Mouse (Mus musculus): Measurements from ENCODE around the gene Utrn. TPM values are rescaled to one million over a fixed set of nuclear protein-coding genes. Genes with fewer than 3 reads are reported as not detected.

Utrn gene
- total RNA-seq, 1 experiment from 2014 or later, result 84.1 TPM

DNA sequence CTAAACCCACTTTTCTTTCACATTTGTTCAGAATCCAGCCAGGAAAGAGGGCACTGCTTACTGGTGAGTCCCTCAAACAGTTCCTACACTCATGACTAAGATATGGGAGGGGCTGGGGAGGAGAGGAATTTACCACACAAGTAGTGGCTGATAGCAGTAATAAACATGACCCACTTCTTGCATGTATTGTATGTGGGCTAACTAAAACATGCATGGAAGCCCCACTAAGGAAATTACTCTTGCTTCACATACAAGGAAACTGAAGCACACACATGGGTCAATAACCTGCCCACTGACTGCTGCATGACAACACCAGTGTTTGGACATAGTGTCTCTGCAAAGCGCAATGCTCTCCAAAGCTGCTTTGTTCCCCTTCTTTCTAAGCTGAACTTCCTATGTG is 333.9 kb downstream of the Utrn start:
- no peak for ATAC-seq (ENCODE audit: extremely low read depth, insufficient number of reproducible peaks, low FRiP score, poor library complexity, severe bottlenecking)

DNA sequence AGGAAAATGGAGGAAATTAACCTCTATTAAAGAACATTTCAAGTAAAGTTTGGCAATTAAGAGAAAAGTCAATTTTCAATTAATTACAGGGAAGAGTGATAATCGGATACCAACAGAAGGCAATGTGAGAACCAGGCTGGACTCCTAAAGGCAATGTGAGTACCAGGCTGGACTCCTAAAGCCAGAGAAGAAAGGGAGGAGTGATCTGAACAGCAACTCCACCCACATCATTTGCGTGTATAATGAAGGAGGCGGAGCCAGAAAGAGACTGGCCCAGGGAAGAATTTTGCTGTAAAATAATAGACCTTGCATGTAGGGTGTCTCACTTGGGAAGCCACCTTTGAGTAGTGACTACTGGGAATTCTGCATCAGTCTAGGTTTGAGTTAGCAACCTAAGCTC is 334.4 kb downstream of the Utrn start:
- ATAC-seq (ENCODE audit: extremely low read depth, insufficient number of reproducible peaks, low FRiP score, poor library complexity, severe bottlenecking), result no peak

DNA sequence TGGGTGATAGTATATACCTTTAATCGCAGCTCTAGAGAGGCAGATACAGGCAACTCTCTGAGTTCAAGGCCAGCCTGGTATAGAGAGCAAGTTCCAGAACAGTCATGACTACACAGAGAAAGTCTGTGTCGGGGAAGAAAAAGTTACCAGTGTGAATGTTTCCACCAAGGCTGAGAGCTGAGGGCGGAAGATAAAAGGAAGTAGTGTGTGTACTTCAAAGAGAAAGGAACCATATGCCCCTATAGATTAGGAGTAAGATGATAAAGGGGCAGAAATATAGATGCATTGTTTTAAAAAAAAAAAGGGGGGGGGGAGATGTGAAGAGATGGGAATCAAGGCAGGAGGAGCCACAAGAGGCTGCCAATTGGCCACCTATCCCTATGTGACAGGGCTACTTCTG is 334.9 kb downstream of the Utrn start:
- no peak for ATAC-seq (ENCODE audit: extremely low read depth, insufficient number of reproducible peaks, low FRiP score, poor library complexity, severe bottlenecking)

DNA sequence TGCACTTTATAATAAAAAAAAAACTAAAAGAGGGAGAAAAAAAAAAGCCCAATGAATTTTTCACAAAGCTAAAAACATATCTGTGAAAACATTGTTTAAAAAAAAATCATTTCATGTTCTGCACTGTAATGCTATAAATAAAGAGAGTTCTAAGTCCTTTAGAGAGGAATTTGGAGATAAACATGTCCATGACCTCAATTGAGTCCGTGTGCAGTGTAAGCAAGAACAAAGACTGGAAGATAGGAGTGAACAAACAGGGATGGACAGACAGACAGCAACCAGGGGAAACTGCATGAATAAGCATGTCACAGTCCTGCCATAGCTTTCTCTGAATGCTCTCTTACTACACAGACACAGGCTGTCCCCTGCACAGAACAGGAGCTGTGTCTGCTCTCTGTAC is 347.1 kb downstream of the Utrn start:
- ATAC-seq (ENCODE audit: extremely low read depth, insufficient number of reproducible peaks, low FRiP score, poor library complexity, severe bottlenecking), result no peak

DNA sequence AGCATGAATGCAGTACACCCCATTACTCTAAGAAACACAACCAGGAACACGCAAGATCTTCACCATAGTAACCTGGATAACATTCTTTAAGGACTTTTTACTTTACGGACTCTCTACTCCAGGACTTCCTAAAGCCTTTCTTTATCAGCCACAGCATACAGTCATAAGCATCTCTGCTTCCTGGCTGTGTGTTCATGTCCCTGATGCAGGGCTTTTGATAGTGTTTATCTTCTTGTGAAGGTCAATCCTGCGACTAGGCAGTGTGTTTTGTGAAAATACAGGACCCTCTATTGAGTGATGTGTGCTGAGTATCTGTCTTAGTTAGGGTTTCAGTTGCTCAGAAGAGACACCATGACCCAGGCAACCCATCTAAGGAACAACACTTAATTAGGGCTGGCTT is 351.0 kb downstream of the Utrn start:
- no peak for ATAC-seq (ENCODE audit: extremely low read depth, insufficient number of reproducible peaks, low FRiP score, poor library complexity, severe bottlenecking)

DNA sequence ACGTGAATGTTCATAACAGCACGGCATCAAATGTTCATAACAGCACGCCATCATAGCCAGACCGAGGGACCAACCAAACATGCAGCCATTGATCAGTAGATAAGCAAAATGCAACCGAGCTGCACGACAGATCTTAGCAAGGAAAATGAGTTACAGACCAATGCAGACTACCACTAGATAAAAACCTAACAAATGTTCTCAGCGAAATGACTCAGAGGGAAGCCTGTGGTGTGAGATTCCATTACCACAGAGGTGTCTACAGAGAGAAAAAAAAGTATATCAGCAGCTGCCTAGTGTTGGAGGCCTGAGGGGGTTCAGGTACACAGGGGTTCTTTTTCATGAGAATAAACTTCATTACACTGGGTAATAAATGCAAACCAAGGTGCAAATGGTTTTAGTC is 363.6 kb downstream of the Utrn start:
- ATAC-seq (ENCODE audit: extremely low read depth, insufficient number of reproducible peaks, low FRiP score, poor library complexity, severe bottlenecking), result no peak

DNA sequence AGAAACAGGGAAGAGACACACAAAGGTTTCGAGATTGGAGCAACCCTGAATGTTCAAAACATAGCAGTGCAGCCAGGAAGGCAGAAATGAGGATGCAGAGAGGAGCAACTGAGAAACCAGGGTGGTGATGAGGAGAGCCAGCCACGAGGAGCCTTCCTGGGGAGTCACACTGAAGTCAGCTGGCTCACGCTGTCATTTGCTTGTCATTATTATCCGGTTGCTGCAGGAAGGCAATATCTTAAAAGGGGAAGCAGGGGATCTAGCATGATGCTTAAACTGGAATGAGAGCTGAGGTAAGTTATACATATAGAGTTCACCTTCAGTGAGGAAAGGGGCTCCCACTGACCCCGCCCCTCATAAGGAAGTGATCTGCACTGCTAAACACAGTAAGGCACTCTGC is 368.7 kb downstream of the Utrn start:
- no peak for ATAC-seq (ENCODE audit: extremely low read depth, insufficient number of reproducible peaks, low FRiP score, poor library complexity, severe bottlenecking)

DNA sequence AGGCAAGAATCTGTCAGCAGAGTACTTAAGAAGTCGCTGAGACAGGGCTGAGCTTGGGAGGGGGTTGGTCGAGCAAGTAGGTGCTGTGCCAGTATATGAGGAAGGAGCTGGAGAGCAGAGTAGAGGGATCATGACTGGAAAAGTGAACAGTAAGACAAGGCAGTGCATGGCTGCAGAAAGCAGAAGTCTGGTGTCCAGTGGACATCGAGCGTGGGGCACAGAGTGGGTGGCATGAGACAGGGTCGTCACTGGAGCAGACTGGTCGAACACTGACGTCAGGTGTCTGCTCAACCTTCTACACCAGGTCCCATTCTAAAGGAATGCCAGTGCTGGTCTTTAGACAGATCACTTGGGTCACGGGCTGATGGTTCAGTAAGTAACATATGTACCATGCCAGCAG is 371.6 kb downstream of the Utrn start:
- ATAC-seq (ENCODE audit: extremely low read depth, insufficient number of reproducible peaks, low FRiP score, poor library complexity, severe bottlenecking), result no peak

DNA sequence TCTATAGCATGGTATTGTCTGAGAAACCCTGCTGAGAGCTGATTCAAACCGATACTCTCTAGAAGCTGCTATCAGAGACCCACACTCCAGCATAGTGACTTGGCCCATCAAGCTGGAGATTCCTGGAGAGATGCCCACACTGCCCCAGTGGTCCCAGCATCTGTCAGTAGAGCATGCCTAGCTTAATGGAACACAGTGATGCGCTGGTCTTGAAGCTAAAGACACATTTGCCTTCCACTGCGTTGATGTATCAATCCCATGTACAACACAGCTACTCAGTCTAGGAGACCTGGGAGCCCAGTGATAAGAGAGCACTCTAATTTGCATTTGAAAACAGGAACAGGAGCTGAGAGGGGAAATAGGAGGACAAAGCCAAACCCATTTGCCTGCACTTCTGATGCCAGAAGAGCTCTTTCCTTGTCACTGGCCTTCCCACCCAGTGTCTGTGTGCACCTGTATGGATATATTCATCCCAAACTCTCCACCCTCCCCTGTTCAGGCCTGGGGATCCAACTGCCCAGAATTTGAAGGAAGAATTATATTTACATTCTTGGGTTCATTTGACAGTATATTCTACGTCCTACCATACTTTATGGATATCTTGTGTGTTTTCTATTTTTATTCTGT is 379.5 kb downstream of the Utrn start:
- ATAC-seq (ENCODE audit: extremely low read depth, insufficient number of reproducible peaks, low FRiP score, poor library complexity, severe bottlenecking), result no peak

DNA sequence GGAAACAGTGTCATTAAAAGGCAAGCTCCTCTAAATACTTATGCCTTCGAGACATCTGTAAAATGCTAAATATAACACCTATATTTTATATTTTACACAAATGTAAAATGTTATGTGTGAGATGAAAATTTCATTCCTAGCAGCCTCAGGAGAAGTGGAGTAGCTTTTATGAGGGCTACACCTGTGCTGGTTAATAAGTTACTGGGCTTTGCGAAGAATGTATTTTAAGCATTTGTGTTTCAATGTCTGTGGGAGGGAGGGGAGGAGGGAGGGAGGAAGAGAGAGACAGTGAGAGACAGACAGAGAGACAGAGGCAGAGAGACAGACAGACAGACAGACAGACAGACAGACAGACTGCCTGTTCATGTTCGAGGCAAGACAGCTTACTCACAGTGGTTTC is 380.6 kb downstream of the Utrn start:
- no peak for ATAC-seq (ENCODE audit: extremely low read depth, insufficient number of reproducible peaks, low FRiP score, poor library complexity, severe bottlenecking)

DNA sequence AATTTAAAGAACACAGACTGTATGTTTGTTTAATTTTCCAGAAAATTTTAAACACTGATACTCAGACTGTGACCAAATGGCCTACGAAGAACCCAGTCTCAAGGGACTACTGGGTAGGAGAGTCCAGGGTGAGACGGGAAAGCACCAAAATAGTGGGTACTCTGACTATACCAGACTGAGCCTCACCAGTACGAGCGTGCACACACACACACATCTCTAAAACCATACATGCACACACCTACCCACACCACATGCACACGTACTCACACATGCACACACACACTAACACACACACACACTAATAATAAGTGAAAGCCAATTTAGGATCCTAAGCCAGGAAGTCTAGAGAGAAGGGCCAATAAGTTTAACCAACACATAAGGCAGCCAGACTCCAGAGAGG is 381.0 kb downstream of the Utrn start:
- ATAC-seq (ENCODE audit: extremely low read depth, insufficient number of reproducible peaks, low FRiP score, poor library complexity, severe bottlenecking), result no peak

DNA sequence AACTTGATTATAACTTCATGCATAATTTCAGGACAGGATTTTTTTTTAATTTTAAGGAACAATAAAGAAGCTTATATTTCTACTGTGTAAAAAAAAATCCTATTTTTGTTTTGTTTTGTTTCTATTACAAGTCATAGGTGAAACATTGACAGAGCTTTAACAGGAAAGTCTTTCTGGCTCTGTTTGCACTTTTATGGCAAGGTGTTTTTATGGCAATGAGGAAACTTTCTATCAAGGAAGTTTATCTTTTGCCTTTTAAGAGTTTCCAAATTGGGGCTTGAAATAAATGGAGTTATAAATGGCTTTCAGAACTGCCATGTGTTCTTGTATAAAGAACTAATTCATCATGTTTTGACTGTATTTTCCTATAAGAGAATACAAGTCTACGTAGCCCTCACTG is 385.7 kb downstream of the Utrn start:
- ATAC-seq (ENCODE audit: extremely low read depth, insufficient number of reproducible peaks, low FRiP score, poor library complexity, severe bottlenecking), result no peak

DNA sequence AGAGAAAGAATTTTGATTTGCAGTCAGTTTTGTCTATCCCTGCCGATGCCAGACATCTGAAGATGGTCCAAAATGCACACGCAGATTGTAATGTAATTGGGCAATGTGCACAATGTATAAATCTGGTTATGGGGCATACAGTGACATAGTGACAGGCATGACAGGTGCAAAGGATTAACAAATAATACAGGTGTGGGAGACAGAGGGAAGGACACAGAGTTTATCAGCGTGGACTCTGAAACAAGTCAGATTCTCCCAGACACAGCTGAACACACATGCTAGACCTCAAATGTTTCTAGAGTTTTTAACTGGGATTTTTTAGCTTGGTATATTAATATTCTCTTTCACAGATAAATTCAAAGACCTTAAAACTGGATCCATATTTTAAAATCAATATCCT is 386.2 kb downstream of the Utrn start:
- ATAC-seq (ENCODE audit: extremely low read depth, insufficient number of reproducible peaks, low FRiP score, poor library complexity, severe bottlenecking), result no peak

DNA sequence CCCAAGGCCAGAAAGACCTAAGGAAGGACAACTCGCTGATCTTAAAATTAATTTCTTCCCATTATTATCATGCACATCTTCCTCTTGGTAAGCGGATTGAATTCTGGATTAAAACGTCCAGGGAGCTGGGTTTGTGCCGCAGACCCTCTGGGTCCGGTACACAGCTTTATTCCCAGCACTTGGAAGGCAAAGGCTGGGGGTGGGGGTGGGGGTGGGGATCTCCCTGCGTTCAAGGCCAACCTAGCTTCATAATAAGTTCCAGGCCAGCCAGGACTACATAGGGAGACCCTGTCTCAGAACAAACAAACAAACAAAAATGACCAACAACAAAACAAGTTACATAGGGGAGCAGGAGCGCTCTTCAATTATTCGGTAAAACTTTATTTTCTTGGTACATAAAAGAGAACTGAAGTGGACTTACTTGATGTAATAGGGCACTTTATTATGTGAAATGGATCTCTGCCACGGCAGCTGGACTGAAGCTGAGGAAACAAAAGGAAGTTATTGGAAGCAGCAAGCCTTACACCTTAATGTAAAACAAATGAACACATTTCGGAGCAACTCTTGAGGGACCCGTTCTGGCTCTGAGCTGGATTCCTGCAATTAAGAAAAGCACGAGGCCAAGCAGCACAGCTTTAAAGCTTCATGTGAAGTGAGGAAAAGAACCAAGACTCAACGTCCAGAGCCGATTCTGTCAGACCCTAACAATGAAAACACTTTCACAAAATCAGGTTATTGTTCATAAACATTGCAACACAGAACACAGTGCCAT is 394.1 kb downstream of the Utrn start:
- no peak for ATAC-seq (ENCODE audit: extremely low read depth, insufficient number of reproducible peaks, low FRiP score, poor library complexity, severe bottlenecking)

DNA sequence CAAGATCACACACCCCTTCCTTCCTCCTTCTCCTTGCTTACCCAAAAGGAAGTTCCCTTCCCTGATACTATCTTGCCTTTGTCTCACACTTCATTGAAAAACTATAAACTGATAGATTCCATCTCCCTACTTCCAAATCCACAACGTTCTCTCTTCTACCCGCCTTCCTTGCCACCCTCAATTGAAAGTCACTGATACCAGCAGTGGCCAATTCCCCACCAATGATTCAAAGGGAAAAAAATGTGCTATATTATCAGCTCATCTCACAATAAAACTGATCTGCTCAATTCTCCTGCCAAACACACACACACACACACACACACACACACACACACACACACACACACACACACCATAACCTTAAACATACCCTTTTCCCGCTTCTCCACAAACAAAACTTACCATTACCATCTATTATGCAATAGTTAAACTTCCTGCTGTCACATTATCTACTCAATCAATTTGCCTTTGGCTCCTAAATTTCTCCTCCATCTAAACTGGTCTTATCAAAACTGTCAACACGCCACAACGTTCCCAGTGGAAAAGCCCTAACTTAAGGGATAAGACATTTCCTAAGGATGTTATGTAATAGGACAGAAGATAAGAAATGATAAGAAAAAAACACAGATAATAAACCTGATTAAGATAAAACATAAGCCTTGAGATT is 399.6 kb downstream of the Utrn start:
- ATAC-seq (ENCODE audit: extremely low read depth, insufficient number of reproducible peaks, low FRiP score, poor library complexity, severe bottlenecking), result no peak

DNA sequence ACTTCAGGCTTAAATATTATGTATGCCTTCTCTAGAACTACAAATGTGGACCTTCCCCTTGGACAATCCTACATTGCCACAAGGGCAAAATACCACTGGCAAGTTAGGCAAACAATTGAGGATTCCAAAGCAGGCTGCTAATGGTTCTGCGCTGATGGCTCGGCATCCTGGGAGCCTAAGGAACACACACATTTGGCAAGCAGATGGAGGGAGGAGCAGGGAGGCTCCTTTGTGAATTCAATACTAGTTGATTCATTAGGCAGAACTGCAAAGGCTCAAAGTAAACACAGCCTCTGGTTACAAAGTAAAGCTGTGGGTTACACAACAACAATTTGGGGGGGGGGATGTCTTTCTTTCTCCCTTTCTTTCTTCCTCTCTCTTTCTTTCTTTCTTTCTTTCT is 401.6 kb downstream of the Utrn start:
- no peak for ATAC-seq (ENCODE audit: extremely low read depth, insufficient number of reproducible peaks, low FRiP score, poor library complexity, severe bottlenecking)

DNA sequence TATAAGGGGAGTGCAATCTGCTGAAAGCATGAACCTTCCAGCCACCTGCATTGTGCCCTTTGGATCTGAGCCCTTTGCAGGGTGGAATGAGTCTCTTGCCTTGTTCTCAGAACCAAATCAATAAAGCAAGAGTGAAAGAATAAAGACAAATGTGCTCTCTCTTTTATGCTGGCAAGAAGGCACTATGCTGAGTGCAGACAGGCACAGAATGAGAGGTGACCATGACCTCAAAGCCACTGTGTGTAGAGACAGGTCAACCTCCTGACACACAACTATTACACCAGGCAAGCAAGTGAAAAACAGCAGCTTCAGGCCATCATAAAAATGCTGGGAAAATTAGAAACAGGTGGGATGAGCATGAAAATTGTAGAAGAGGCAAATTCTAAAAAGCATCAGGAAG is 408.2 kb downstream of the Utrn start:
- no peak for ATAC-seq (ENCODE audit: extremely low read depth, insufficient number of reproducible peaks, low FRiP score, poor library complexity, severe bottlenecking)

DNA sequence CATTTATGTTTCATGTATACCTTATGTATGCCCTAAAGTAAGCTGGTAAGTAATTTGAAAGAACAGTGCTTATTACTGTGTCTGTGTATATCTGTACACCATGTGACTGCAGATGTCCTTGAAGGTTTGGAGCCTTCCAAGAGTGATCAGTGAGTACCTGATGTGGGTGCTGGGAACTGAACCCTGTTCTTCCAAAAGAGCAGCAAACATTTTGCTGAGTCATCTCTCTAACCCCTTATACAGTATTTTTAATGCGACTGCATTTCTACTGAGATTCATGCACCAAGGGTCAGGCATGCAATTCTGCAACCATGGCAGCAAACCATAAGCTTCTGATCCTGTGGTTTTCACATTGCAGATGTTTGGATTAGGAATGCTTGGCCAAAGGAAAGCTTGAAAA is 412.3 kb downstream of the Utrn start:
- no peak for ATAC-seq (ENCODE audit: extremely low read depth, insufficient number of reproducible peaks, low FRiP score, poor library complexity, severe bottlenecking)

DNA sequence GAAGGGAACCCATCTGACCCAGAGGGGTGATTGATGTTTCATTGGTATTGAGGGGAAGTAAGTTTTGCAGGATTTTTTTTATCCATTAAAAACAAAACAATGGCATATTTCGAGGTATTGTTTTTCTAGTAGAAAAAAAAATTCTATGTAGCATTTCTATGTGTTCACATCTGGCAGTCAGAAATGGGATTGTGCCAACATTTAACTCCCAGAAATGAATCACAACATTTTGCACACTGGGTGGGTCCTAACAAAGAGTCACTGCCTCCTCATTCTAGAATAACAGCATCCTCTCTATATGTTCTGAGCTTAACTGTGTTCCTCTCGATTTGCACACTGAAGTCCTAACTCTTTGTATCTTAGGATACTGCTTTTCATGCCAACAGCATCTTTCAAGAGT is 416.5 kb downstream of the Utrn start:
- ATAC-seq (ENCODE audit: extremely low read depth, insufficient number of reproducible peaks, low FRiP score, poor library complexity, severe bottlenecking), result no peak

DNA sequence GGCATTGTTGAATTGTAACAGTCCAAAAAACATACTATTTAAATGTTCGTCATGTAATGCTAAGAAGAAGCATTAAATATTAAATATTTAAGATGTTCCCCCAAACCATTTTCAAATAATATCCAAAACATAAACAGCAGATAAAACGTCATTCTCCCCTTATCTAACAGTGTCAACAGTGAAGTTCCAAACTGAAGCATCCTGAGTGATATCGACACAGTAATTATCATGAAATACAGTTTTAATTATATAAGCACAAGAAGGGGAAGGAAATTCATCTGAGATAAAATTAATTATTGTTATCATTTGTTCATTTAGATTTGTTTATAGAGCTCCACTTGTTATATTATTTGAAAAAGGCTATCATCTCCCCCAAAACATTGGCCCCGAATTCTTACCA is 425.0 kb downstream of the Utrn start:
- ATAC-seq (ENCODE audit: extremely low read depth, insufficient number of reproducible peaks, low FRiP score, poor library complexity, severe bottlenecking), result no peak
